26 mouse cellular contexts compared by ENCODE assay signal in the genomic region with DNA sequence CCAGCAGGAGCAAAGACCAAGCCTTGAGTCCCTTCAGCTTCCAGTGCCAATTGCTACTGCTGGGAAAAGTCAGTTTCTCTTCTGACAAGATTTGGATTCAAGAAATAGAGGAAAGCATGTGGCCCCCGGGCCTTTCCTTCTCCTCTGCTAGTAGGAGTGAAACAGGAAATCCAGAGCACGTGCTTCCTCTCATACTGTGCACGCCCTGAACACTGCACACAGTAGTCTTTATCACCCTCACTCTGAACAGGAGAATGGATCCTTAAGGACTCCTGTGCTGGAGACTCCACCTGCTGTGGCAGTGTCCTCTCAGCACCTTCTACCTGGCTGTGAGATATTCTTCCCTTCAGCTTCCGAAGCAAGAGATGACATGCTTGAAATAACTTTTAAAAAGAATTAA. TPM values are rescaled to one million over a fixed set of nuclear protein-coding genes. Genes with fewer than 3 reads are reported as not detected.
DNase-seq lines count a peak whose midpoint lies in the region; ATAC-seq and TF ChIP-seq lines count a peak whose summit lies in the region.
"Had no signal": no experiment of that assay in that cellular context is flagged by ENCODE, and none has a peak within 500 bp of the region (broad histone marks: within the 10 kb centered on the region; RNA-seq: fewer than 3 reads in every experiment).

No protein-coding gene starts in this region.

- peak; percentile 59 for ATAC-seq in megakaryocyte, adult 5-6 weeks (ENCODE audit: poor library complexity, severe bottlenecking)
- ATAC-seq in kidney, embryonic 14.5 days (ENCODE audit: low FRiP score, low TSS enrichment): no peak
- no peak for ATAC-seq in intestine, embryonic 15.5 days
- no peak for ATAC-seq in lung, postnatal 0 days
- ATAC-seq: forebrain, postnatal 0 days; hindbrain, embryonic 16.5 days had no signal

- no peak for TF ChIP-seq POLR2A in bone marrow macrophage, adult 2 months (IDR thresholded peaks at IDR 0.05; ENCODE audit: borderline replicate concordance, low read depth, low read length)

- H3K36me3 ChIP-seq in heart, embryonic 10.5 days: no peaks in the 10 kb centered on the region
- no peaks in the 10 kb centered on the region for H3K36me3 ChIP-seq in kidney, embryonic 14.5 days (ENCODE audit: control insufficient read depth, insufficient read depth, low read length)
- no peaks in the 10 kb centered on the region for H3K36me3 ChIP-seq in intestine, embryonic 15.5 days
- H3K36me3 ChIP-seq in lung, postnatal 0 days (ENCODE audit: insufficient read depth, low read length): no peaks in the 10 kb centered on the region
- H3K36me3 ChIP-seq: embryonic facial prominence, embryonic 13.5 days; forebrain, embryonic 12.5 days; hindbrain, embryonic 12.5 days had no signal

- DNase-seq in heart, embryonic 10.5 days (ENCODE audit: low spot score): no peak
- no peak for DNase-seq in heart, adult 11 months
- peak; percentile 13 for DNase-seq in 416B (ENCODE audit: low read depth)
- DNase-seq in lung, postnatal 0 days (ENCODE audit: low spot score): no peak
- DNase-seq: adrenal gland, adult 8-10 months; adrenal gland, postnatal 36 days; cerebellum, adult 11-12 months; cerebellum, adult 9-10 months; cerebellum, postnatal 25 days; forebrain, postnatal 0 days; gastrocnemius, postnatal 14 days; heart, postnatal 4 days had no signal

- peaks cover 83% of the 10 kb centered on the region for H3K27me3 ChIP-seq in heart, embryonic 10.5 days (ENCODE audit: insufficient read depth, poor library complexity, severe bottlenecking)
- peaks cover 2% of the 10 kb centered on the region; the same call in 1 of the 2 replicates for H3K27me3 ChIP-seq in kidney, embryonic 14.5 days (ENCODE audit: control insufficient read depth, insufficient read depth, low read length)
- H3K27me3 ChIP-seq in intestine, embryonic 15.5 days (replicated peaks): no peaks in the 10 kb centered on the region
- H3K27me3 ChIP-seq in lung, postnatal 0 days (replicated peaks; ENCODE audit: insufficient read depth, low read length): no peaks in the 10 kb centered on the region
- H3K27me3 ChIP-seq: embryonic facial prominence, embryonic 13.5 days had no signal

- no peak for TF ChIP-seq CTCF in bone marrow macrophage, adult 2 months (IDR thresholded peaks at IDR 0.05; ENCODE audit: low read depth, low read length)
- no peak for TF ChIP-seq CTCF in lung, postnatal 0 days (IDR thresholded peaks at IDR 0.05)

- no peak overlapping the region for H3K4me2 ChIP-seq in kidney, embryonic 14.5 days (replicated peaks; ENCODE audit: low read depth, low read length)
- H3K4me2 ChIP-seq in intestine, embryonic 15.5 days (replicated peaks): no peak overlapping the region
- H3K4me2 ChIP-seq in lung, postnatal 0 days (replicated peaks; ENCODE audit: low read depth, low read length): no peak overlapping the region
- H3K4me2 ChIP-seq: embryonic facial prominence, embryonic 13.5 days; forebrain, embryonic 12.5 days; hindbrain, embryonic 12.5 days had no signal

- WGBS in heart, embryonic 10.5 days: 55% methylated on average over 4 of the region's 4 CpGs
- 71% methylated on average over 4 of the region's 4 CpGs for whole genome bisulfite sequencing in kidney, embryonic 14.5 days
- WGBS in intestine, embryonic 15.5 days: 64% methylated on average over 4 of the region's 4 CpGs
- WGBS in lung, postnatal 0 days: 41% methylated on average over 4 of the region's 4 CpGs

- H3K9me3 ChIP-seq in heart, embryonic 10.5 days: no peaks in the 10 kb centered on the region
- no peaks in the 10 kb centered on the region for H3K9me3 ChIP-seq in kidney, embryonic 14.5 days (ENCODE audit: control insufficient read depth, low read length)
- no peaks in the 10 kb centered on the region for H3K9me3 ChIP-seq in intestine, embryonic 15.5 days
- H3K9me3 ChIP-seq in lung, postnatal 0 days (ENCODE audit: low read length): no peaks in the 10 kb centered on the region
- H3K9me3 ChIP-seq: embryonic facial prominence, embryonic 13.5 days; forebrain, embryonic 12.5 days; hindbrain, embryonic 12.5 days had no signal

- no peak overlapping the region for H3K4me3 ChIP-seq in heart, embryonic 10.5 days
- H3K4me3 ChIP-seq in bone marrow macrophage, adult 2 months (ENCODE audit: insufficient read depth, low read length): no peak overlapping the region
- H3K4me3 ChIP-seq in kidney, embryonic 14.5 days (ENCODE audit: low read length): no peak overlapping the region
- H3K4me3 ChIP-seq in intestine, embryonic 15.5 days (replicated peaks): no peak overlapping the region
- H3K4me3 ChIP-seq in lung, postnatal 0 days (ENCODE audit: low read depth, low read length): no peak overlapping the region
- H3K4me3 ChIP-seq: embryonic facial prominence, embryonic 13.5 days; forebrain, embryonic 12.5 days; hindbrain, embryonic 12.5 days had no signal

- peak overlapping the region; percentile 38; the same call in 1 of the 2 replicates for H3K27ac ChIP-seq in heart, embryonic 10.5 days
- H3K27ac ChIP-seq in bone marrow macrophage, adult 2 months (ENCODE audit: insufficient read depth, low read depth, low read length): peak overlapping the region; percentile 76
- no peak overlapping the region for H3K27ac ChIP-seq in kidney, embryonic 14.5 days (ENCODE audit: low read depth, low read length)
- H3K27ac ChIP-seq in intestine, embryonic 15.5 days: no peak overlapping the region
- H3K27ac ChIP-seq in lung, postnatal 0 days (ENCODE audit: low read length): no peak overlapping the region
- H3K27ac ChIP-seq: embryonic facial prominence, embryonic 13.5 days; forebrain, embryonic 12.5 days; hindbrain, embryonic 12.5 days had no signal

- peaks cover 44% of the 10 kb centered on the region for H3K4me1 ChIP-seq in heart, embryonic 10.5 days
- H3K4me1 ChIP-seq in bone marrow macrophage, adult 2 months (ENCODE audit: control insufficient read depth, insufficient read depth, low read length): peaks cover 35% of the 10 kb centered on the region
- peaks cover 21% of the 10 kb centered on the region for H3K4me1 ChIP-seq in kidney, embryonic 14.5 days (ENCODE audit: control insufficient read depth, insufficient read depth, low read length)
- peaks cover 16% of the 10 kb centered on the region for H3K4me1 ChIP-seq in intestine, embryonic 15.5 days (replicated peaks)
- peaks cover 5% of the 10 kb centered on the region; the same call in 1 of the 2 replicates for H3K4me1 ChIP-seq in lung, postnatal 0 days (ENCODE audit: insufficient read depth, low read depth, low read length)

- no peak overlapping the region for H3K9ac ChIP-seq in kidney, embryonic 14.5 days (ENCODE audit: low read depth, low read length)
- no peak overlapping the region for H3K9ac ChIP-seq in intestine, embryonic 15.5 days
- H3K9ac ChIP-seq in lung, postnatal 0 days (replicated peaks; ENCODE audit: low read depth): no peak overlapping the region
- H3K9ac ChIP-seq: embryonic facial prominence, embryonic 13.5 days; forebrain, embryonic 12.5 days; forebrain, postnatal 0 days; hindbrain, embryonic 12.5 days had no signal

- no peak for TF ChIP-seq EP300 in lung, postnatal 0 days (IDR thresholded peaks at IDR 0.05)

RNA-seq across cellular contexts. Expression of a gene that starts 21.1 kb away (rescaled TPM):
- polyA plus RNA-seq in heart, embryonic 10.5 days (2016; fragmentation: Nextera tagmentation; extraction: Ambion mirVana): 2.5 and 7.6 TPM in 2 replicates
- 0.20 TPM in 1 of 2 replicates, not detected in the other for polyA plus RNA-seq in bone marrow macrophage, adult 2 months (2012; ENCODE audit: insufficient read depth, insufficient read length, missing spikeins)
- 0.04 TPM in 1 of 2 replicates, not detected in the other for total RNA-seq in megakaryocyte, adult 5-6 weeks (2015)
- 0.04 TPM in 1 of 2 replicates, not detected in the other for total RNA-seq in megakaryocyte, adult 5-6 weeks (2017)
- 18.2 and 19.8 TPM in 2 replicates for polyA plus RNA-seq in kidney, embryonic 14.5 days (2014; fragmentation: Nextera tagmentation; extraction: Ambion mirVana)
- polyA plus RNA-seq in intestine, embryonic 15.5 days (2015; fragmentation: Nextera tagmentation; extraction: Ambion mirVana): 4.9 and 5.6 TPM in 2 replicates
- 43.6 and 49.6 TPM in 2 replicates for polyA plus RNA-seq in lung, postnatal 0 days (2015; fragmentation: Nextera tagmentation; extraction: Ambion mirVana)

RNA-seq across cellular contexts. Expression of a gene that starts 38.9 kb away (rescaled TPM):
- polyA plus RNA-seq in heart, embryonic 10.5 days (2016; fragmentation: Nextera tagmentation; extraction: Ambion mirVana): not detected in 2 replicates
- polyA plus RNA-seq in bone marrow macrophage, adult 2 months (2012; ENCODE audit: insufficient read depth, insufficient read length, missing spikeins): not detected in 2 replicates
- not detected in 2 replicates for total RNA-seq in megakaryocyte, adult 5-6 weeks (2015)
- total RNA-seq in megakaryocyte, adult 5-6 weeks (2017): not detected in 2 replicates
- polyA plus RNA-seq in kidney, embryonic 14.5 days (2014; fragmentation: Nextera tagmentation; extraction: Ambion mirVana): not detected in 2 replicates
- not detected in 2 replicates for polyA plus RNA-seq in intestine, embryonic 15.5 days (2015; fragmentation: Nextera tagmentation; extraction: Ambion mirVana)
- polyA plus RNA-seq in lung, postnatal 0 days (2015; fragmentation: Nextera tagmentation; extraction: Ambion mirVana): not detected in 2 replicates
- total RNA-seq: adrenal gland, adult 8-10 months; adrenal gland, postnatal 36 days; forebrain, postnatal 0 days; gastrocnemius, adult 18-20 months; gastrocnemius, postnatal 14 days; heart, postnatal 10 days; heart, postnatal 4 days had no signal
- polyA plus RNA-seq: C2C12; cortical plate, adult 2 months; embryonic facial prominence, embryonic 13.5 days; forebrain, embryonic 12.5 days; forebrain, postnatal 0 days; gonadal fat pad, adult 2 months; heart, embryonic 14.5 days; hindbrain, embryonic 12.5 days; hindbrain, embryonic 16.5 days had no signal

Comparison
In these comparisons a context has a peak if more than half of its experiments do, and no peak if none do; other contexts are left out.
1. H3K27ac ChIP-seq: peak in heart, embryonic 10.5 days (single experiment) and bone marrow macrophage, adult 2 months (single experiment); none in kidney, embryonic 14.5 days (single experiment), intestine, embryonic 15.5 days (single experiment) and lung, postnatal 0 days (single experiment).